In genomic region chr14:101593340-101593739, GRCm38 (mm10) we compare ENCODE assay signal across 17 mouse cellular contexts. TPM values are rescaled to one million over a fixed set of nuclear protein-coding genes. Genes with fewer than 3 reads are reported as not detected.
DNase-seq lines count a peak whose midpoint lies in the region; ATAC-seq lines count a peak whose summit lies in the region.
"Had no signal": no experiment of that assay in that cellular context is flagged by ENCODE, and none has a peak within 500 bp of the region (broad histone marks: within the 10 kb centered on the region; RNA-seq: fewer than 3 reads in every experiment).

No protein-coding gene starts in this region.

- H3K27me3 ChIP-seq in forebrain, embryonic 15.5 days: no peaks in the 10 kb centered on the region
- H3K27me3 ChIP-seq: embryonic facial prominence, embryonic 12.5 days; forebrain, embryonic 13.5 days had no signal

- no peak overlapping the region for H3K9ac ChIP-seq in forebrain, embryonic 15.5 days (replicated peaks)
- H3K9ac ChIP-seq: embryonic facial prominence, embryonic 12.5 days; forebrain, embryonic 13.5 days had no signal

- H3K4me3 ChIP-seq in forebrain, embryonic 15.5 days: no peak overlapping the region
- H3K4me3 ChIP-seq: embryonic facial prominence, embryonic 10.5 days; embryonic facial prominence, embryonic 12.5 days; forebrain, embryonic 13.5 days had no signal

- no peaks in the 10 kb centered on the region for H3K36me3 ChIP-seq in forebrain, embryonic 15.5 days
- H3K36me3 ChIP-seq: embryonic facial prominence, embryonic 10.5 days; embryonic facial prominence, embryonic 12.5 days had no signal

- no peak for ATAC-seq in forebrain, embryonic 15.5 days (replicated peaks)
- ATAC-seq: forebrain, embryonic 13.5 days; forebrain, embryonic 16.5 days had no signal

- H3K4me1 ChIP-seq in forebrain, embryonic 15.5 days: no peaks in the 10 kb centered on the region
- H3K4me1 ChIP-seq: embryonic facial prominence, embryonic 12.5 days; forebrain, embryonic 13.5 days had no signal

- no peak overlapping the region for H3K27ac ChIP-seq in forebrain, embryonic 15.5 days (replicated peaks)
- H3K27ac ChIP-seq: embryonic facial prominence, embryonic 10.5 days; embryonic facial prominence, embryonic 12.5 days; forebrain, embryonic 13.5 days had no signal

- H3K4me2 ChIP-seq in forebrain, embryonic 15.5 days (replicated peaks): no peak overlapping the region
- H3K4me2 ChIP-seq: embryonic facial prominence, embryonic 12.5 days; forebrain, embryonic 13.5 days had no signal

- 87% methylated on average over 7 of the region's 7 CpGs for WGBS in forebrain, embryonic 15.5 days

- peaks cover 2% of the 10 kb centered on the region; the same call in 1 of the 2 replicates for H3K9me3 ChIP-seq in forebrain, embryonic 15.5 days
- H3K9me3 ChIP-seq: embryonic facial prominence, embryonic 12.5 days; forebrain, embryonic 13.5 days had no signal

- intact Hi-C loops in heart, postnatal 25 days (cut with DNase I): no loop called here

- DNase-seq in adrenal gland, adult 2 months: peak; percentile 73
- no peak for DNase-seq in adrenal gland, adult 18-20 months (ENCODE audit: low spot score in 2 of 2)
- DNase-seq in heart, adult 11 months: peak; percentile 27
- DNase-seq in heart, postnatal 25 days (ENCODE audit: low spot score): no peak
- DNase-seq in adrenal gland, postnatal 14 days: peak; percentile 58
- no peak for DNase-seq in layer of hippocampus, adult 8-10 months (ENCODE audit: low spot score in 2 of 2)
- DNase-seq: cerebellum, adult 11-12 months; cerebellum, adult 2 months; cerebellum, adult 9-10 months; cerebellum, postnatal 10 days; cerebellum, postnatal 25 days had no signal

RNA-seq across cellular contexts. Expression of gene Tbc1d4, which starts 15.7 kb away (rescaled TPM):
- total RNA-seq in adrenal gland, adult 2 months (2021): 10 to 100 TPM; 53.6 to 65.4 TPM
- 20.4 and 24.3 TPM in 2 replicates for polyA plus RNA-seq in adrenal gland, adult 2 months (2012; rRNA removed)
- total RNA-seq in adrenal gland, adult 18-20 months (2021): 10 to 100 TPM; 32.8 to 52.2 TPM
- 10 to 100 TPM; 58.2 to 70.1 TPM for total RNA-seq in heart, postnatal 25 days (2021)
- total RNA-seq in adrenal gland, postnatal 14 days (2021): 38.4 and 39.3 TPM in 2 replicates
- 10 to 100 TPM in 3 of 4 experiments, 1 to 10 TPM in 1; 9.0 to 10.4 (median 10.1) TPM for total RNA-seq in layer of hippocampus, adult 8-10 months (2022)
- 9.1 and 9.2 TPM in 2 replicates for polyA plus RNA-seq in forebrain, embryonic 15.5 days (2015; fragmentation: Nextera tagmentation; extraction: Ambion mirVana)
- total RNA-seq: MEL had no signal

RNA-seq across cellular contexts. Expression of gene Commd6, which starts 47.1 kb away (rescaled TPM):
- total RNA-seq in adrenal gland, adult 2 months (2021): 10 to 100 TPM; 99.7 to 99.8 TPM
- polyA plus RNA-seq in adrenal gland, adult 2 months (2012; rRNA removed): 19.7 and 36.4 TPM in 2 replicates
- 10 to 100 TPM; 91.2 to 92.7 TPM for total RNA-seq in adrenal gland, adult 18-20 months (2021)
- total RNA-seq in heart, postnatal 25 days (2021): 10 to 100 TPM; 29.3 to 30.5 TPM
- 71.7 and 79.2 TPM in 2 replicates for total RNA-seq in adrenal gland, postnatal 14 days (2021)
- total RNA-seq in layer of hippocampus, adult 8-10 months (2022): 10 to 100 TPM; 56.7 to 68.2 (median 65.6) TPM
- 101 and 103 TPM in 2 replicates for polyA plus RNA-seq in forebrain, embryonic 15.5 days (2015; fragmentation: Nextera tagmentation; extraction: Ambion mirVana)

Comparison
In these comparisons a context has a peak if more than half of its experiments do, and no peak if none do; other contexts are left out.
1. DNase-seq: peak in adrenal gland, adult 2 months (single experiment), heart, adult 11 months (single experiment) and adrenal gland, postnatal 14 days (single experiment); none in adrenal gland, adult 18-20 months (0 of 2), heart, postnatal 25 days (single experiment) and layer of hippocampus, adult 8-10 months (0 of 2).